Mouse (Mus musculus) kidney, postnatal 36 days (tissue): ENCODE results near the gene Cnbp.

Experiments
- DNase-seq, 2 experiments: peaks; one replicate each; pipeline ENCODE4 v3.0.0; 2021 to 2022; ENCODE audit warnings: mixed read lengths in 2 of 2

The Cnbp gene

DNA sequence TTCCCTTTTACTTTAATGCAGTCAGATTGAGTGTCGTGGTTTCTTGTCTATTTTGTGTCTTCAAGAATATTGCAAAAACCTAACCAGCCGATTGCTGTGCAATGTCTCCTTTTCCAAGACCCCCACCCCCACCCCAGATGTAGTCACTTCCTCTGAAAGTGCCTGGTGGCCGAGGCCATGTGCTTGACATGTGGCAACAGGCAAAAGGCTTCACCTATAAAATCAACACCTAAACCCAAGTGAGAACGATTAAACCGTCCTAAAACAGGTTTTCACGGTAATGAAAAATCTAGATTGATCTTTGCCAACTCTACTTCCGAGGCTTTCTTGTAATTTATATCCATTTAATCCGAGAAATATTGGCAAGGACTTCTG, 1.1 kb downstream of the Cnbp start:
- no peak for DNase-seq

DNA sequence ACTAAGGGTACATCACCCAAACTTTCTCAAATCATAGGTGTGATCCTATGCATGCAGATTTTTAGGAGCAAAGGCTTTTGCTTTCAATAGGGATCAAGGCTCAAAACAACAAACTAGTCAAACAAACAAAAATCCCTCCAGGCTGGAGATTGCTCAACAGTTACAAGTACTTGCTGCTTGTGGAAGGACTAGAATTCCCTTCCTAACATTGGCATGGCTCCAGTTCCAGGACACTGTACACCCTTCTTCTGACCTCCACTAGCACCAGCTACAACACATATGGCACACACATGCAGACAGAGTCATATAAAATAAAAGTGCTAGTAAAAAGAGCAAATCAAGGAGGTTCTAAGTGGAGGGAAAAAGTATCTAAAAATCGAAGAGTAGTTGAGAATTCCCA, 4.1 kb downstream of the Cnbp start:
- peak in 1 of 2 experiments; percentile 31 for DNase-seq

DNA sequence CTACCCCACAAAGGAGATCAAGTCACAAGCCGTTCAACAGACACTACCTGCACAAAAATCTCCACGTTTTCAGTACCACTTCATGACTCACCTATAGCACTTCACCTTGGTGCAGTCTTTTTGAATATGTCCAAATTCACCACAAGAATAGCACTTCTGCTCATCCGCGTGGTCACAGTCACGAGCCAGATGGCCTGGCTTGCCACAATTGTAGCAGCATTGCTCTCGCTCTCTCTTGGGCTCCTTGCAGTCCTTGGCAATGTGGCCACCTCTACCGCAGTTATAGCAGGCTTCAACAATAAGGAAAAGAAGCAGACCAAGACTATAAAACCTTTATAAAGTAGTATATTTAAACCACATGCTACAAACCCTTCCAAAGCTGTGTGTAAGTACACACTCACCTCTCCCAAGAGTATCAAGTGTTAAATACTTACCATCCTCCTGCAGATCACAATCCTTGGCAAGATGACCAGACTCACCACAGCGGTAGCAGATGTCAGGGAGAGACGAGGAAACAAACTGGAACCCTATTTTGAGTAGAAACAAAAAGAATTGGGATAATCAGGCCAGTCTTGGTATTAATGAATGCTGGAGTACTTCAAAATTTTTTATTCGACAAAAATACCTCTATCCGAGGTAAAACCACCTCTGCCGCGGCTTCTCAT, 5.7 kb downstream of the Cnbp start:
- no peak for DNase-seq

DNA sequence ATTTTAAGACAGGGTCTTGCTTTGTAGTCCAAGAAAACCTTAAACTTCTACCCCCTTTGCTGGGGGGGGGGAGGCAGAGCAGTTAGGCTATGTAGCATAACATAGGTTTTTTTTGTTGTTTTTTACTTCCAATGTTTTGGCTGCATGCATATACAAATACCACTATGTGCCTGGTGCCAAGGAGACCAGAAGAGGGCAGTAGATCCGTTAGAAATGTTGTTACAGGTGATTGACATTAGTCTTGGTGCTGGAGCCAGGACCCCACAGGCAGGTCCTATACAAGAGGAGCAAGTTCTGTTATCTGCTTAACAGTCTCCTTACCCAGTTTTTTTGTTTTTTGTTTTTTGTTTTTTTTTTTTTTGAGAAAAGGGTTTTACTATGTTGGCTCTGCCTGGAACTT, 8.7 kb downstream of the Cnbp start:
- DNase-seq, result peak in 1 of 2 experiments; percentile 33

DNA sequence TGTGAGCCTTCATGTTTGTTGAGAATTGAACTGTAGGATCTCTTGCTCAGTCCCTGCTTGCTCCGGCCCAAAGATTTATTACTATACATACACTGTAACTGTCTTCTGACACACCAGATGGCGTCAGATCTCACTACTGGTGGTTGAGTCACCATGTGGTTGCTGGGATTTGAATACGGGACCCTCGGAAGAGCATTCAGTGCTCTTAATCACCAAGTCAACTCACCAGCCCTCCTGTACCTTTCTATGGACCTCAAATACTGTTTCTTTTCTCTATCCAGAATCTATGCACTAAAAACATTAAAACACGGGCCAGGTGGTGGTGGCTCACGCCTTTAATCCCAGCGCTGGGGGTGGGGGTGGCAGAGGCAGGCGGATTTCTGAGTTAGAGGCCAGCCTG, 9.3 kb downstream of the Cnbp start:
- DNase-seq, result no peak

DNA sequence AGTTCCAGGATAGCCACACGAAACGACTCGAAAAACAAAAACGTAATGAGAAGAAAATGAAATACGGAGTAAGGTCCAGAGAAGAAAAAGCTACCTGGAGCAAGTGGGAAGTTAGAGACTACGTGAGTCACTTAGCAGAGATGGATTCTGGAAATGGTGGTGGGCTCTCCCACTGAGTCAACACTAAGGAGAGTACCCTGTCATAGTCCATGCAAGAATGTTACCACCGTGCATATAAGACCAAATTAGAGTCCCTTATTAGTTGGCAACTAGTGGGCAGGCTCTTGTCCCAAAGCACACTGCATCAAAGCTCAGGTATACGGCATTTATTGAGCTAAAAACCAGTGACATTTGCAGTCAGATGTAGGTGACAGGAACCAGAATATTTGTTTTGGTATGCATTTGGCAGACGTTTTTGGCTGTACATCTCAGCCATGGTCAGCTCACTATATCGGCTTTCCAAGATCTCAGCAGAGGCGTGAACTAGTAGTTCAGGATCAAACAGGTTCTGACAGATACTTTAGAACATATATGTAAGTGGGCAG, 11.0 kb downstream of the Cnbp start:
- no peak for DNase-seq

DNA sequence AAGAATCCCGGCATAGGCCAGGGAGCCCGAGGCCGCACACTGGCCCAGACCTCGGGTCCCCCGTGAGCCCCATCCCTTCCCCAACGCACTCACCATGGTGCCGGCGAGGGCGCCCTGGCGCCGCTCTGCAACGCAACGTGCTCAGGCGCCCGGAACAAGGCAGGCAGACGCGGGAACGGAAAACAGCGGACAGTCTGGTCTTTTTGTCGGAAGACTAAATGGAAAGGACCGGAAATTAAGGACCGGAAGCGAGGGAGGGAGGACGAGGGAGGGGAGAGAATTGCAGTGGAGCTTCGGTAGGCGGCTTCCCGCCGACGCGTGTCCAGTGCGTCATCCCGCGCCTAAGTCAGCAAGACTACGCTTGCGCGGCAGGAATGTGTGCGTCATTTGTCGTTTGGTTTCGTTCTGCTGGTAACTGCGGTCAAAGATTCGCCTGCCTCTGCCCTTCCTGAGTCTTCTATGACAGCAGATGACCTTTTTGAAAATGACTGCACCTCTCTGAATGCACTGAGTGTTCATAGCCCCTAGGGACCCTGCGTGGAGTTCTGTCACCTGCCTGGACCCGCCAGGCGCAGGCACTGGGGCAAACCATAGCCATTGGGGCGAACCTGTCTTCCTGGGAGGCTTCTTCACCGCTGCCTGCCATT, 12.2 kb downstream of the Cnbp start, which contains the start of gene Isy1:
Gene Isy1 (minus strand): TSS at position 248 of the 647 bp plus-strand sequence.
- DNase-seq, result peak; percentile 96 to 97

DNA sequence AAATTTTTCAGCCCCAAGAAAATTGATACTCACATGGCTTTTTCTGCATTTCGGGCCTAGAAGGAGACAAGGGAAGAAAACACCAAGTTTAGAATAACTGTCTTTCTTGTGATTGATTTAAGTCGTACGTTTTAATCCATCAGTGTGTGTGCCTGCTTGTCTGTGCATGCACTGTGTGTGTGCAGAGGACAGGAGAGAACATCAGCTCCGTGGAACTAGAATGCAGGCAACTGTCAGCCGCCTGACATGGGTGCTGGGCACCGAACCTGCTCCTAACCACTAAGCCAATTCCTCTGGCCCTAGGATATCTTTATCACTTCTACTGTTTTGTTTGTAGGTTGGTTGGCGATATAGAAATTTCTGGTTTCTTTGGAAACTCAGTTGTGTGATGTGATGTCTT, 15.2 kb downstream of the Cnbp start, which contains the start of gene Gm45140:
Gene Gm45140 (minus strand): TSS at position 101 of the 400 bp plus-strand sequence.
- no peak for DNase-seq

DNA sequence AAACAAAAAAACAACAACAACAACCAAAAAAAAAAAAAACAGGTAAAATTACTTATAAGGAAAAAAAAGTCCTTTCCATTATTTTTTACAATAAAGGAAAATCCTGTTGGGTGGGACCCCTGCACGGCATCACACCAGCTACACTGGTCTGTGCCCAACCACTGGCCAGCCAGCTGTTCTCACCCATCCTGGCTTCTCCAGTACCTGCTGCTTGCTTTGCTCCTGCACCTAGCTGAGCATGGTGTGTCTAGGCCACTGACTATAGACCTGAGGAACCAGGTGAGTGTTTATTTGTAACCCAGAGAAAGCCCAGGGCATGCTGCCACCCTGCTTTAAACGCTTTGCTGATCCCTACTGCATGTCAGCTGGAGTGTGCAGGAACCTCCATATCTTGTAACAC, 30.5 kb downstream of the Cnbp start:
- DNase-seq, result no peak

DNA sequence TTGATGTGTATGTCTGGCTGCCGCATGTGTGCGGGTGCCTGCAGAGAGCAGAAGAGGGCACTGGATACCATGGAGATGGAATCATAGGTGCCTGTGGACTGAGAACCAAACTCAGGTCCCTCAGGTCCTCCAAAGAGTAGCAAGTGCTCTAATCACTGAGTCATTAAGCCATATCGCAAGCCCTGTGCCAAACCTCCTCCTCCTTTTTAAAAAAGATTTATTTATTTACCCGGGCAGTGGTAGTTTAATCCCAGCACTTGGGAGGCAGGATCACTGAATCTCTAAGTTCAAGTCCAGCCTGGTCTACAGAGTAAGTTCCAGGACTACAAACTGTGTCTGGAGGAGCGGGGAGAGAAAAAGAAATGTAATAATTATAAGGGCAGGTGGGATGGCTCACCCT, 36.4 kb downstream of the Cnbp start:
- DNase-seq, result no peak

DNA sequence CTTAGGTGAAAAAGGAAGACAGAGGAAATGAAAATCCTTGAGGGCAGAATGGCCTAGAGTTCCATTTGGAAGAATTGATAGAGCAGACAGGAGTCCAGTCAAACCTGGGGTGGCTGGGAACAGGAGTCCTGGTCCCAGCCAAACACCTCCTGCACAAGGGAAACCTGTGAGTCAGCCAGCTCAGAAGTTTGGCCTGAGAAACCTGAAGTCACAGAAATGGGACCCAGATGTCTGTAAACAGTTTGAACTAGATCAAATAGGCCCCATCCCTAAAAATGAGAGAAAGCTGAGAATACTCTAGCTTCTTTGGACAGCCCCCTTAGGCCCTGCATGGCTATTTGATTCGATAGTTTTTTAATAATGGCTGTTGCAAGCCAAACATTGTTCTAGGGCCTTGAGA, 38.2 kb downstream of the Cnbp start:
- no peak for DNase-seq

DNA sequence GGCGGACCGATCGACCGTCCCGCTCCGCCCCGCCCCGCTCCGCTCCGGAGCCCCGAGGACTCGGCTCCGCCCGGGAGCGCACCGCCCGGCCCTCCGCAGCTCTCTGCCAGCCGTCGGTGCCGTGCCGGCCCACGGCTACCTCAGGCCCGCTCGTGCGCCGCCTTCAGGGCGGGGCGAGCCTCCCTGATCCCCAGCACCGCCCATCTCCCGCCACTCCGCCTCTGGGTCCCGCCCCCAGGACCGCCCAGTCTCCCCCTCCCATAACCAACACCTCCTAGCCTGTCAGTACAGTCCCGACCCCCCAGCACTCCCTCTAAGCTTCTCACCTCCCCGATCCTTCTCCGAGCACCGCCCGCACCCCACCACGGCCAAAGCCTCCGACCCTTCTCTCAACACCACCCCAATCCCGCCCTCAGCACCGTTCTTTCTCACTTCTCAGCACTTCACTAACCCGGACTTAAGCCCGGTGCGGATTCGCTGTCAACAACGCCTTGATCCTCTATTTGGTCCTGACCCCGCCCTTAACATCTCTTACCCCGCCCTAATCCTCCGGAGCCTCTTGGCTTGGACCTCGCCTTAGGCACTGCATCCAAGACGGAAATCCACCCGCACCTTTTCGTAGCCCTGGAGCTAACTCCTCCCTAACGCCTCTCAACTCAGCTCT, 39.1 kb downstream of the Cnbp start, which contains the start of gene Rab43:
Gene Rab43 (minus strand): TSS at position 490 of the 664 bp plus-strand sequence.
- peak; percentile 95 to 97 for DNase-seq

DNA sequence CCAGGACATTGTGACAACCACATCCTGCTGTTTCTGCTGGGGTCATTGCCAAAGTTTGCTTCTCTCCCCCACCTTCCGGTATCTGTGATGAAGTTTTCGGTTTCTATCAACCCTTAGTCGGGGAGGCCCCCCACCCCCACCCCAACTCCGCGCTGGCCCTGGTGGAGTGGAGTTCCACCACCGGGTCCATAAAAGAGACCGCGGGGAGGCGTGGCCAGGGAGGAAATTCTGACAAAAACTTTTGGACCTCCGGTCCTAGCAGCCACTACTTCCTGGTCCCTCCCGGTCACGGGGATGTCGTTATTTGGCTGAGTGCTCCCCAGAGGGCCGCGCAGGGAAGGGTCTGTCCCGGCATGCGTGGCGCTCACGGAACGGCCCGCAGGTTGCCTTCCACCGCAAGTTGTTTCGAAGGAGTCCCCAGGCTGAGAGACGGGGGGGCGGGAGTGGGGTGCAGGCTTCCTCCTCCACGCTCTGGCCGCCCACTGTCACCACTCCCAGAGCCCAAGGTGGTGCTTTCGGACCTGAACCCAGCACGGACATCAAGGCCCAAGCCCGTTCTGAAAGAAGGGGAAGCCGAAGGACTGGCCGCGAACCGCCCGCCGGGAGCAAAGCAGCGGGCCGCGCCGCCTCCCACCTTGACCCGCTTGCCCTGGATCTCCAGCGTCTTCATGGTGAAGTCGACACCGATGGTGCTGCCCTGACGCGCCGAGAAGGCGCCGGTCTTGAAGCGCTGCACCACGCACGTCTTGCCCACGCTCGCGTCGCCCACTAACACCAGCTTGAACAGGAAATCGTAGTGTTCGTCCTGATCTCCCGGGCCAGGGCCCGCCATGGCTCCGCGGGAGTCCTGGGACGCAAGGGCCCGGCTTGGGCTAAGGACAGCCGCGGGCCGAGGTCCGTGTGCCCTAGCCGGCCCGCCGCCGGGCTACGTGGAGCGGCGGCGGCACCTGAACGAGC, 39.9 kb downstream of the Cnbp start:
- DNase-seq, result peak; percentile 86 to 90

DNA sequence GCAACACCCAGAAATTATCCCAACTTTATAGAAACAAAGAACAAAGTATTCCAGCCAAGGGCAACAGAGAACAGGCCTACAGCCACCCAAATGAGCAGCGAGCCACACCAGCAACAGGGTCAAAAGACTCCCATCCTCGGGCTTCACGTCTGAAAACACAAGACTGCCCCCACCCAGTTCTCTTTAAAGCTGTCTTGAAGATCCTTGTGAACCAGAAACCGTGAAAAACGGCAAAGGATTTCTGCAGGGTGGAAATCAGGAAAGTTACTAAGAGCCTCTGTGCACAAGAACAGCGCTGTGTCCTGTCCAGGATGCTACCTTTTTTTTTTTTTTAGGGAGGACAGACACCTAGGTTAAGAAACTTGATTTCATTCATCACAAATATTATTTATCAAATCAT, 40.6 kb downstream of the Cnbp start:
- DNase-seq, result no peak

DNA sequence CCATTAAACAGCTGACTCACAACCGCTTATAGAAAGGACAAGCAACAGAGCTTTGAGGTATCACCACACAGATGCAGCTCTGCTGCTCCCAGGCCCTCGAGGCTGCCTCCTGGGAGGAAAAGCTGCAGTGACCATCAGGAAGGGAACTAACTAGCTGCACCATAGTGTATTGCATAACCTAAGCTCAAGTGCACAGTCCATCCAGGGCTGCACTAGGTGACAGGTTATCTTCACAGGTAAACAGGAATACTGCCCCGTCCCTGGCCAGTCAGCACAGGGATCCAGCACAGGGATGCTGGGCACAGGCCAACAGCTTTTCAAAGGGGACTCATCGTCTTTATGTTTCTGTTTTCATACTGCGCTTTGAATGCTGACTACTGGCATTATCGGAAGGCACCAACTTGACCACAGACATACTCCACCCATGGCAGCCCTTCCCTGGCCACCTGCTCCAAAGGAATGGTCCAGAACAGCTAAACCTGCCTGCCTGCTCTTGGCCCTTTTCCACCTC, 41.2 kb downstream of the Cnbp start:
- peak; percentile 41 to 54 for DNase-seq

DNA sequence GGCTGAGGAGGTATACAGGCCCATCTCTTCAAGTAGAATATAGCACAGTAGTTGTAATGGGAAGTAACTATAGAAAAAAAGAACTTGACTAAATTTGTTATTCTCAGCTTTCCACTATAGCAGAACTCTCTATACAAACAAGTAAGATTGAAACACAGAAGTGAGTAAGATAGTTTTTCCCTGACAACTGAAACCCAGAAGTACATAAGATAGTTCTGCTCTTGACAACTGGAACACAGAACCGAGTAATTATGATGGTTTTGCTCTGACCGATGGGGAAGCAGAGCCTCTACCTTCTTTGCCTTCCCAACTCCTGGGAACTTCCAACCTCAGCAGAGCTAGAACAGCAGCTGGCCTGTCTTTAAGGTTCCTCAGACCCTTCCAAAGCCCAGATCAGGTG, 41.8 kb downstream of the Cnbp start:
- DNase-seq, result no peak

DNA sequence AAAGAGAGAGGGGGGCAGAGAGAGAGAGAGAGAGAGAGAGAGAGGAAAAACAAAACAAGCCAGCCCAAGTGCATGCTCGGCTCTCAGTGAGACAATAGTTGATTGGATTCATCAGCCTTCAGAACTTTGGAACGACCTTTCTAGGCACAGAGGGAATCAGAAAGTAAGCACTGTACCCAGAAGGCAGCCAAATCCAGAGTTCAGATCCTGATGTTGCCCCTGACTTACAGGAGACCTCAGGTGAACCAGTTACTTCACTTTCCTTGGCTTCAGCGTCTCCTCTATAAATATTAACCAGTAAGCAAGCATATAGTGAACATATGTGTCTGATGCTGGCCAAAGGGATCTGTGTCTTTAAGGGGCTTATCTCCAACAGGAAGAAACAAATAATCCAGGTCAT, 42.4 kb downstream of the Cnbp start:
- DNase-seq, result peak in 1 of 2 experiments; percentile 58

DNA sequence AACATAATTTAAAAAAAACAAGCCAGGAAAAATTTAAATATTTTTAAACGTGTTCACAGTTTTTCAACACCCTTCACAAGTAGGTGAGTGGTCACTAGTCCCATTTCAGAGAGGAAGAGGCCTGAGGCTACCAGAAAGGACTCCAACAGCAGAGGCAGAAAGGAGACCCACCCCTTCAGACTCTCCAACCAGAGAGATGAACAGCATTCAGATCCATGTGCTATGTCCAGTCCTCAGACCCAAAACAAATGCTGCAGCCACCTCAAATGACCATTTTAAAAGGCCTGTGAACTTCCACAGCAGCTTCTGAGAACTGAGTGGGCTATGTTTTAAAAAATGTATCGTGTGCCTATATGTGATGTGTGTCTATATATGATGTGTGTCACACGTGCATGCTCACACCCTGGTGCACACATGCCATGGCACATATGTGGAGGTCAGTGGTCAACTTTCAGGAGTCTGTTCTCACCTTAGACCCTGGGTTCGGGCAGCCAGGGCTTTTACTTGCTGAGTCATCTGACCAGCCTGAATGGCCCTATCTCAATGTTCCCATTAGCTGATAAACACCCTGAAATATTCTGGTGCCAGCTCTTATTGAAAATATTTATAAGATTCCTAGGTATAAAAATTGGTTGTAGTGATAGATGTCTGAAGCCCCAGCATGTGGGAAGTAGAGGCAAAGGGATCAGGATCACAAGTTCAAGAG, 43.0 kb downstream of the Cnbp start:
- no peak for DNase-seq

DNA sequence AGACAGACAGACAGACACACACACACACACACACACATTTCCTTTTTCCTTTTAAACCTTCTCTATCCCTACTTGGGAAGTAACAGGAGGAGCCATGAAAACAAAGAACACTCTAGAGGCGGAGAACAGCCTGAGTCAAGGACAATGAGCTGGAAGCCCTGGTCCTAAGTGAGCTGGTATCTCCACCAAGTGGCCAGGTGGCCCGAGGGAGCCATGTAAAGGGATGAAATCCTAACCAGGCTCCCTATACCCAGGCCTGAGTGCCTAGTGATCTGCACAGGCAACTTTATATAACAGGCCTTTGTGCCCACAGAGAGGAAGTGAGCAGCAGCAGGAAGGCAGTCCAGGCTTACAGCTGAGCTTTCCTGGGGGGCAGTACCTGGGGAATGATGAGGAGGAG, 44.0 kb downstream of the Cnbp start:
- no peak for DNase-seq

DNA sequence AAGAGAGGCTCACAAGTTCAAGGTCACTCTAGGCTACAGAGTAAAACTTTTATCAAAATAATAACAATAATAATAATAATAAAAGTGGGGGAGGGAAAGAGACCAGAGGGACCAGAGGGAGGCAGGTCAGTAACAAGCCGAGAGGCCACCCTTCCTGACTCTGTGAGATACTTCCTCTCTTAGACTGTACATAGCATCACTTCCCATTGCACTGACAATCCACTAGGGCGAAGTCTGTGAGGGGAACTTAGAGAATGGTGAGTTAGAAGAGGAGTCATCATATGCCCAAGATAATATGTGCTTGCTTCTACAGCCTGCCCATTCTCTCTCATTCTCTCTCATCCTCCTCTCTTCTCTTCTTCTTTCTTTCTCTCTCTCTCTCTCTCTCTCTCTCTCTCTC, 44.9 kb downstream of the Cnbp start:
- DNase-seq, result no peak

DNA sequence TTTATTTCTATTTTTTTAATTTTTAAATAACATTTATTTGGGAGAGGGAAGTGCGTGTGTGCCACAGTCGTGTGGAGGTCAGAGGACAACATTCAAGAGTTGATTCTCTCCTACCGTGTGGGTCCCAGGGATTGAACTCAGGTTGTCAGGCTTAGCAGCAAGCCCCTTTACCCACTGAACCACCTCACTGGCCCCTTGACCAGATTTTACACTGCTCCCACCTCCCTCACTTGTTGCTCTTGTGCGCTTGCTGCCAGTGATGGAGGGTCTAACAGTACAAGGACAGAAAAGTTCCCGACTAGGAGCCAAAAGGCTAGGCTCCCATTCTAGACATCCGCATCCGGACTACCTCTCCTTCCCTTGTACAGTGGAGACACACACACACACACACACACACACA, 45.5 kb downstream of the Cnbp start:
- DNase-seq, result no peak

DNA sequence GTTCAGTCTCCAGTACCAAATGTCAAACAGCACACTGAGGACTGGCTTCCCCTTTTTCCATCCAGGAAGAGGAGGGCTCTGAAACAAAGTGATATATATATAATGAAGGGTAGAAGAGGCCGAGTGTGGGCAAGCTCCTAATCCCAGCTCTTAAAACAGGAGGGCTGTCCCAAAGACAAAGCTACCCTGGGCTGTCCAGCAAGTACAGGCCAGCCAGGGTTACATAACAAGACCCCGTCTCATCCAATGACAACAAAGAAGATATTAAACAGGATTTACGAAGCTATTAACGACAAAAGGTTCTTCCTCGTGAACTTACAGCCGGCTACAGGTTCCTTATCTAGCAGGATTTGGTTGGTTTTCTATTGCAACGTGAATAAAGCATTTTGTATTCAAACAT, 46.0 kb downstream of the Cnbp start:
- no peak for DNase-seq
